Mouse (Mus musculus) kidney, postnatal 0 days (tissue): ENCODE data around the gene Trim14. TPM values are rescaled to one million over a fixed set of nuclear protein-coding genes. Genes with fewer than 3 reads are reported as not detected.

Experiments
- ATAC-seq: fragments of 200-750 bp; cut with Nextera tagmentation; replicated peaks from 2 replicates; pipeline ENCODE4 v1.8.0; 2017; ENCODE audit warnings: low read depth, moderate number of reproducible peaks, moderate TSS enrichment, moderate library complexity; ENCODE audit not compliant: low FRiP score
- DNase-seq: peaks from one replicate; pipeline ENCODE4 v3.0.0-alpha.2; 2016; ENCODE audit warnings: low spot score
- H3K27ac ChIP-seq: fragments of 300-500 bp; sonication (generic); 2 replicates; pipeline ENCODE4 v1.5.1; 2014; ENCODE audit warnings: mild to moderate bottlenecking
- H3K27me3 ChIP-seq: fragments of 300-500 bp; sonication (generic); 2 replicates; pipeline ENCODE4 v1.6.1; 2014; ENCODE audit warnings: low read length, mixed read lengths; ENCODE audit not compliant: insufficient read depth
- H3K36me3 ChIP-seq: fragments of 300-500 bp; sonication (generic); 2 replicates; pipeline ENCODE4 v1.6.1; 2014; ENCODE audit warnings: low read length, mixed read lengths; ENCODE audit not compliant: insufficient read depth
- H3K4me1 ChIP-seq: fragments of 300-500 bp; sonication (generic); replicated peaks from 2 replicates; pipeline ENCODE4 v1.6.1; 2014; ENCODE audit warnings: antibody characterized with exemption, low read length, mixed read lengths; ENCODE audit not compliant: insufficient read depth
- H3K4me2 ChIP-seq: fragments of 300-500 bp; sonication (generic); 2 replicates; pipeline ENCODE4 v1.6.1; 2014; ENCODE audit warnings: mild to moderate bottlenecking, low read length, moderate library complexity, mixed read lengths
- H3K4me3 ChIP-seq: fragments of 300-500 bp; sonication (generic); replicated peaks from 2 replicates; pipeline ENCODE4 v1.5.1; 2014; ENCODE audit warnings: low read depth, low read length
- H3K9ac ChIP-seq: fragments of 300-500 bp; sonication (generic); 2 replicates; pipeline ENCODE4 v1.6.1; 2014; ENCODE audit warnings: low read depth, low read length
- H3K9me3 ChIP-seq: fragments of 300-500 bp; sonication (generic); replicated peaks from 2 replicates; pipeline ENCODE4 v1.6.1; 2016; ENCODE audit warnings: low read length, inconsistent platforms, mixed read lengths
- CTCF ChIP-seq: IDR thresholded peaks from 2 replicates; pipeline ENCODE4 v1.5.1; 2016; ENCODE audit warnings: antibody characterized with exemption, low read depth, mild to moderate bottlenecking, moderate library complexity
- WGBS: fragments of 180-500 bp; shearing (Covaris S2); extraction: QIAGEN DNeasy Blood & Tissue Kit; methylation state at CpG from one replicate; pipeline ENCODE4 v1.1.7; 2014; 5-methylcytosine and 5-hydroxymethylcytosine counted together
- polyA plus RNA-seq: library from polyadenylated mRNA; unstranded; fragments of >200 nt; fragmentation: Nextera tagmentation; extraction: Ambion mirVana; gene quantifications from 2 replicates; pipeline ENCODE4 v1.2.1, GENCODE M21; 2015

The Trim14 gene
- polyA plus RNA-seq, 1 experiment from 2014 or later, result 3.1 TPM

DNA sequence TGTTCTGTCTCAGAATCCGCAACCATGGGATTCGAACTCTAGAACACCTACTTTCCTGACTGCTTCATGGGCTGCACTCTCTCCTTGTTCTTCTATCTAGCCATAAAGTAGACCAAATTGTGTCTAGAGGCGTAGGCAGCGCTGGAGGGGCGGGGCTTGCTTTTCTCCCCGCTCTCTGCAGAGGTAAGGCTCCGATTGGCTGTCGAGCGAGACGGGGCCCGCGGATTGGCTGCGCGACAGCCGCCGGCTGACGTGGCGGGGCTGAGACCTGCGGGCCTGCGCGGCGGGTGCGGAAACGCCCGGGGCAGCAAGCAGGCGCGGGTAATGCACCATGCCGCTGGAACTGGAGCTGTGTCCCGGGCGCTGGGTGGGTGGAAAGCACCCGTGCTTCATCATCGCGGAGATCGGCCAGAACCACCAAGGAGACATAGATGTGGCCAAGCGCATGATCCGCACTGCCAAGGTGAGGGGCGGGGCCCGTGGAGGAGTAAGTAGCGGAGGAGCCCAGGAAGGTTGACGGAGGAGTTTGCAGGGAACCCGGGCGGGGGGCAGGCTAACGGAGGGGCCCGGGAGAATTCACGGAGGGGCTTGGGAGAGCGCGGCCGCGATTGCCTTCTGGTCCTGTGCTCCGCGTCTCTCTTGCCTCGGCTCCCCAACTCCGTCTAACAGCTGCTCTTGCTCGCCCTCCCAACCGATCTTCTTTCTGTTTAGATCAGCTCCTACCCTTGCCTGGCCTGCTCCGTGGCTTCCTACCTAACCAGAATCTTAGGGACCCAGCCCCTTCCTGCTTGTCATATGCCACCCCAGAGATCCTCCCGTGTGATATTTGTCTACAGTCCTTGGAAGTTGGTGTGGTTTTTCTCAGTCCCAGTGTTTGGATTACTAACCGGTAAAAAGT, 46.7 kb downstream of the Trim14 start, which contains the start of gene Nans:
TSS of gene Nans (plus strand) at position 221 of the 898 bp plus-strand sequence.
- Histone ChIP-seq H3K9me3 (no peaks in the 10 kb centered on the region), H3K27ac (peak within 1 kb of the TSS; percentile 38; the same call in 1 of the 2 replicates), H3K4me2 (peak within 1 kb of the TSS; percentile 89), H3K4me3 (peak within 1 kb of the TSS; percentile 76), H3K9ac (peak within 1 kb of the TSS; percentile 61), H3K27me3 (no peaks in the 10 kb centered on the region), H3K4me1 (0 out of 2 replicates have a peak, but pooled peaks cover 3% of the 10 kb centered on the region), H3K36me3 (0 out of 2 replicates have a peak, but pooled peaks cover 10% of the 10 kb centered on the region)
- WGBS, result under 1% methylated on average over 58 of the region's 58 CpGs
- peak; percentile 97 for DNase-seq
- ATAC-seq, result peak; percentile 98
- no peak for TF ChIP-seq CTCF

- Histone ChIP-seq H3K27ac (no peak overlapping the region), H3K36me3 (no peaks in the 10 kb centered on the region), H3K4me3 (no peak overlapping the region), H3K4me2 (no peak overlapping the region), H3K27me3 (no peaks in the 10 kb centered on the region), H3K4me1 (0 out of 2 replicates have a peak, but pooled peaks cover 3% of the 10 kb centered on the region), H3K9ac (no peak overlapping the region), H3K9me3 (no peaks in the 10 kb centered on the region)
- no peak for TF ChIP-seq CTCF
- DNase-seq, result no peak
- ATAC-seq, result no peak
- WGBS, result 83% methylated on average over 5 of the region's 5 CpGs
Measured at GRCm38 (mm10) chr4:46487348-46487747, 48.6 kb downstream of the Trim14 start.

DNA sequence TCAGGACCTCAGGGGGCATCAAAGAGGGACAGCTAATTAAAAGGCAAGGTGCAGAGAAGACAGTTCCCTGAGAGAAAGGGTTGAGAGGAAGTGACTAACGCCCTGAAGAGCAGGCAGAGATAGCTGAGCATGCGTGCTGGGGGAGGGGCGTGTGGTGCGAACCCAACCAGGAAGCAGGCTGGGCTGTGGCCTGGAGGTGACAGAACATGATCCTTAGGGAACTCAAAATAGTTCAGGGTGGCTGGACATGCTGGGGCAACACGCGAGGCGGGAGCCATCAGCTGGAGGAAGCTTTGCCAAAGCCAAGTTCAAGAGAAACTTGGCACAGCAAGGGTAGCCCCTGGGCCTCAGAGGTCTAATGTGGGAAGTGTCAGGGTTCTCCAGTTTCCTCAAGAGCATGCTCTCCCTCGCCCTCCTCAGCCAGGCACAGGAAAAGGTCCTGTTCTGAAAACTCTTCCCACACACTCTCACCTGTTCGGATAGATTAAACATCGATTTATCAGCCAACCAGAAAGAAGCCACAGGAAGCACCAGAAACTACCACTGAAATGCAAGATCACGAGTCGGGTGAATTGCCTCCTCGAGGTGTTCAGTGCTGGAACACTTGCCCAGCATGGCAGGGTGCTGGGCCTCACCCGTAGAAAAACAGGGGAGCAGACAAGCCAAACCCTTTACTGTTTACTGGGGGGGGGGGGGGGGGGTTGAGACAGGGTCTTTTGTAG, 50.1 kb downstream of the Trim14 start:
- no peak for TF ChIP-seq CTCF
- H3K27me3 ChIP-seq, result no peaks in the 10 kb centered on the region
- 20% methylated on average over 14 of the region's 14 CpGs for WGBS
- ATAC-seq (no peak), DNase-seq (peak; percentile 75)
- H3K9ac ChIP-seq, result no peak overlapping the region
- no peaks in the 10 kb centered on the region for H3K36me3 ChIP-seq
- H3K4me3 ChIP-seq, result no peak overlapping the region
- peak overlapping the region; percentile 19; the same call in 1 of the 2 replicates for H3K27ac ChIP-seq
- H3K4me1 ChIP-seq, result 0 out of 2 replicates have a peak, but pooled peaks cover 3% of the 10 kb centered on the region
- H3K9me3 ChIP-seq, result no peaks in the 10 kb centered on the region
- no peak overlapping the region for H3K4me2 ChIP-seq

- no peak overlapping the region for H3K4me3 ChIP-seq
- ATAC-seq, result no peak
- H3K4me1 ChIP-seq, result no peaks in the 10 kb centered on the region
- WGBS, result 97% methylated on average over 2 of the region's 2 CpGs
- H3K27ac ChIP-seq, result no peak overlapping the region
- DNase-seq, result no peak
- no peaks in the 10 kb centered on the region for H3K27me3 ChIP-seq
- peaks cover 14% of the 10 kb centered on the region; the same call in 1 of the 2 replicates for H3K36me3 ChIP-seq
- H3K9ac ChIP-seq, result no peak overlapping the region
- no peak for TF ChIP-seq CTCF
- no peak overlapping the region for H3K4me2 ChIP-seq
- no peaks in the 10 kb centered on the region for H3K9me3 ChIP-seq
Measured at GRCm38 (mm10) chr4:46479081-46479480, 56.9 kb downstream of the Trim14 start.

DNA sequence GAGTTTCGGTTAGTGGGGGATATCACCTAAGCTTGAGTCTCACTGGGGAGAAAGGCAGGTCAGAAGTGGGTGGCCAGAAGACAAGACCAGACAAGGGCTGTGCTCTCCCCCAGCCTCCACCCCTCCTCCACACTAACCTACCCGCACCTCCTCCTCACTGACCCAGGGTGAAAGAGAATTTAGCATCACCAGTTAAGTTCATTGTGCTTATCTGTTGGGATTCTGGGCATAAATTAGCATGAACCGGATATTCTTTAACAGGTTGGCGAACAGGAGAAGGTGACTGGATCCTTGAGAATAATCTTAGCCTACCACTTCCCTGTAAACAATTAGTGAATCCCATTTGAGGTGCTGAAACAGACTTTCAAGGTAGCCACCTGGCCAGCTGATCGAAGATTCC, 60.8 kb downstream of the Trim14 start:
- no peak overlapping the region for H3K4me3 ChIP-seq
- 89% methylated on average over 5 of the region's 5 CpGs for WGBS
- H3K4me1 ChIP-seq, result no peaks in the 10 kb centered on the region
- peaks cover 43% of the 10 kb centered on the region for H3K36me3 ChIP-seq
- no peak overlapping the region for H3K4me2 ChIP-seq
- H3K27ac ChIP-seq, result no peak overlapping the region
- ATAC-seq (no peak), DNase-seq (no peak)
- H3K9ac ChIP-seq, result no peak overlapping the region
- no peaks in the 10 kb centered on the region for H3K27me3 ChIP-seq
- H3K9me3 ChIP-seq, result no peaks in the 10 kb centered on the region
- TF ChIP-seq CTCF, result no peak

- Histone ChIP-seq H3K4me3 (no peak overlapping the region), H3K27me3 (no peaks in the 10 kb centered on the region), H3K9ac (no peak overlapping the region), H3K27ac (no peak overlapping the region), H3K9me3 (no peaks in the 10 kb centered on the region), H3K4me1 (no peaks in the 10 kb centered on the region), H3K4me2 (no peak overlapping the region), H3K36me3 (peaks cover 75% of the 10 kb centered on the region)
- DNase-seq, result no peak
- ATAC-seq, result no peak
- 80% methylated on average over 3 of the region's 3 CpGs for WGBS
- TF ChIP-seq CTCF, result peak; percentile 43; the same call in 1 of the 2 replicates
Measured at GRCm38 (mm10) chr4:46465740-46466139, 70.2 kb downstream of the Trim14 start.
